Mouse (Mus musculus): Measurements from ENCODE around the gene Ier5l. TPM values are rescaled to one million over a fixed set of nuclear protein-coding genes. Genes with fewer than 3 reads are reported as not detected.

Ier5l gene
- total and polyA plus RNA-seq, 3 experiments, result 0.31 to 0.98 (median 0.51) TPM

- TF ChIP-seq GABPA (IDR thresholded peaks at IDR 0.05; ENCODE audit: insufficient replicate concordance, low read depth, low read length), result no peak; the same call in 1 of the 2 replicates
- peak; percentile 98 for TF ChIP-seq MAZ (IDR thresholded peaks at IDR 0.05; ENCODE audit: low read depth, low read length)
- no peak for TF ChIP-seq PAX5 (IDR thresholded peaks at IDR 0.05; ENCODE audit: low read length)
- TF ChIP-seq JUND (conservative IDR thresholded peaks at IDR 0.05; ENCODE audit: low read depth, low read length), result 0 out of 2 replicates have a peak, but pooled peaks have one; percentile 30
- peak; percentile 83 for TF ChIP-seq MEF2A (IDR thresholded peaks at IDR 0.05; ENCODE audit: borderline replicate concordance, low read depth, low read length)
- no peak; the same call in 1 of the 2 replicates for TF ChIP-seq POLR2A (IDR thresholded peaks at IDR 0.05; ENCODE audit: low read depth, low read length)
- no peak for TF ChIP-seq NRF1 (IDR thresholded peaks at IDR 0.05; ENCODE audit: low read depth, low read length)
- no peak for TF ChIP-seq E2F4 (IDR thresholded peaks at IDR 0.05; ENCODE audit: insufficient replicate concordance, low read depth, low read length)
- TF ChIP-seq MXI1 (IDR thresholded peaks at IDR 0.05; ENCODE audit: low read depth, low read length), result peak; percentile 81; the same call in 1 of the 2 replicates
- no peak for TF ChIP-seq CTCF (conservative IDR thresholded peaks at IDR 0.05 in 1 of 2, IDR thresholded peaks at IDR 0.05 in 1 of 2; ENCODE audit: low read depth in 2 of 2, low read length in 2 of 2)
- no peak for TF ChIP-seq USF1 (IDR thresholded peaks at IDR 0.05; ENCODE audit: low read depth, low read length)
- TF ChIP-seq IRF4 (IDR thresholded peaks at IDR 0.05; ENCODE audit: low read depth, low read length), result peak; percentile 97
- TF ChIP-seq EP300 (IDR thresholded peaks at IDR 0.05; ENCODE audit: low read length), result peak; percentile 70; the same call in 1 of the 2 replicates
- peak; percentile 98 for TF ChIP-seq HCFC1 (IDR thresholded peaks at IDR 0.05; ENCODE audit: low read depth, low read length)
These were observed 2.0 kb downstream of the Ier5l start (continued) for GRCm38 (mm10) chr2:30471795-30472720.

- peaks cover 69% of the 10 kb centered on the region for H3K27me3 ChIP-seq (replicated peaks)
- in situ Hi-C loops (cut with MboI; ENCODE audit: low pct_ligation_motif_present, low pct_unique_long_range_greater_than_20kb, low sequenced_read_pairs), result loop anchor here (5.0 kb wide), 1 partner anchor 34 kb away; no protein-coding TSS in a partner anchor
These were observed 3.0 kb downstream of the Ier5l start for GRCm38 (mm10) chr2:30471051-30471450.

More at GRCm38 (mm10) chr2:30471051-30471450, 3.0 kb downstream of the Ier5l start:
- Histone ChIP-seq H3K4me2 (ENCODE audit: insufficient read depth, low read depth, poor library complexity, severe bottlenecking) (peak overlapping the region; percentile 62), H3K9ac (ENCODE audit: insufficient read depth, low read depth) (no peak overlapping the region), H3K79me2 (replicated peaks; ENCODE audit: control insufficient read depth, extremely low read depth, insufficient read depth, poor library complexity, severe bottlenecking) (no peaks in the 10 kb centered on the region), H3K4me3 (replicated peaks in 1 of 3; ENCODE audit: low read depth in 2 of 3, low read length in 2 of 3, poor library complexity in 1 of 3) (peak overlapping the region in 1 of 3 experiments; percentile 8), H3K4me1 (ENCODE audit: control insufficient read depth in 1 of 2, insufficient read depth in 2 of 2) (peaks cover 9 to 33% of the 10 kb centered on the region in 2 experiments), H3K36me3 (replicated peaks in 1 of 2; ENCODE audit: control insufficient read depth in 1 of 2, insufficient read depth in 1 of 2, low read length in 1 of 2) (no peaks in the 10 kb centered on the region), H3K27ac (ENCODE audit: insufficient read depth, low read depth) (no peak overlapping the region), H3K9me3 (replicated peaks; ENCODE audit: low read length) (peaks cover 4% of the 10 kb centered on the region)
- TF ChIP-seq ELF1 (IDR thresholded peaks at IDR 0.05; ENCODE audit: low read depth, low read length), result no peak
- TF ChIP-seq MXI1 (IDR thresholded peaks at IDR 0.05; ENCODE audit: low read depth, low read length), result no peak
- TF ChIP-seq ZMIZ1 (IDR thresholded peaks at IDR 0.05; ENCODE audit: low read depth, low read length), result no peak
- TF ChIP-seq MEF2A (IDR thresholded peaks at IDR 0.05; ENCODE audit: borderline replicate concordance, low read depth, low read length), result no peak
- TF ChIP-seq UBTF (IDR thresholded peaks at IDR 0.05; ENCODE audit: low read depth, low read length), result no peak
- no peak for TF ChIP-seq ETS1 (conservative IDR thresholded peaks at IDR 0.05; ENCODE audit: low read depth, low read length)
- no peak for TF ChIP-seq SMC3 (IDR thresholded peaks at IDR 0.05; ENCODE audit: low read depth, low read length)
- no peak for TF ChIP-seq ZKSCAN1 (IDR thresholded peaks at IDR 0.05; ENCODE audit: borderline replicate concordance, low read depth, low read length)
- TF ChIP-seq KAT2A (IDR thresholded peaks at IDR 0.05; ENCODE audit: insufficient replicate concordance, low read length), result no peak
- TF ChIP-seq TBP (conservative IDR thresholded peaks at IDR 0.05; ENCODE audit: low read depth, low read length), result no peak
- TF ChIP-seq USF1 (IDR thresholded peaks at IDR 0.05; ENCODE audit: low read depth, low read length), result no peak
- TF ChIP-seq MYC (IDR thresholded peaks at IDR 0.05; ENCODE audit: low read depth, low read length), result no peak
- no peak for TF ChIP-seq RCOR1 (conservative IDR thresholded peaks at IDR 0.05; ENCODE audit: low read depth, low read length)
- no peak for TF ChIP-seq RAD21 (IDR thresholded peaks at IDR 0.05; ENCODE audit: low read depth, low read length)
- no peak for TF ChIP-seq CHD1 (IDR thresholded peaks at IDR 0.05; ENCODE audit: low read depth, low read length)
- no peak for TF ChIP-seq E2F4 (IDR thresholded peaks at IDR 0.05; ENCODE audit: insufficient replicate concordance, low read depth, low read length)
- TF ChIP-seq ZC3H11A (IDR thresholded peaks at IDR 0.05; ENCODE audit: low read depth, low read length), result no peak
- TF ChIP-seq HCFC1 (IDR thresholded peaks at IDR 0.05; ENCODE audit: low read depth, low read length), result no peak
- TF ChIP-seq IRF4 (IDR thresholded peaks at IDR 0.05; ENCODE audit: low read depth, low read length), result no peak
- dilution Hi-C loops (cut with MboI; ENCODE audit: extremely low pct_ligation_motif_present, extremely low pct_unique_long_range_greater_than_20kb, low sequenced_read_pairs), result no loop called here
- no peak for DNase-seq (ENCODE audit: extremely low read depth)
